Mouse (Mus musculus) stomach, postnatal 0 days (tissue): ENCODE data around the gene Plekha4.

Experiments
- CTCF ChIP-seq: IDR thresholded peaks from 2 replicates; pipeline ENCODE4 v1.5.1; 2016; ENCODE audit warnings: antibody characterized with exemption, low read depth, mild to moderate bottlenecking, moderate library complexity
- EP300 ChIP-seq: optimal IDR thresholded peaks from 2 replicates; pipeline ENCODE3; 2016; ENCODE audit warnings: antibody characterized with exemption

DNA sequence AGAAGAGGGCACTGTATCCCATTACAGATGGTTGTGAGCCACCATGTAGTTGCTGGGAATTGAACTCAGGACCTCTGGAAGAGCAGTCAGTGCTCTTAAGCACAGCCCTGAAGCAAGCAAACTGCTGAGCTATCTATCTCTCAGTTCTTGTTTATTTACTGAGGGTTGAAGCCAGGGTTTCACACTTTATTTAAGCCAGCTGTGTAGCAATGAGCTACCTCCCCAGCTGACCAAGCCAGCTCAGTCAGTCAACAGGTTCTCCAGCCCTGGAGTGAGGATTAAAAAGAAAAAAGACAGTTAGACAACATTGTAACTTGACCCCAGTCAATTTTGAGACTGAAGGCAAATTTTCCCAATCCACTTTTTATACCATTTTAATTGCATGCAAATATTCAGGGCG is 9.5 kb downstream of the Plekha4 start:
- TF ChIP-seq CTCF: peak; percentile 24
- no peak for TF ChIP-seq EP300
